Mouse (Mus musculus) liver, embryonic 14.5 days (tissue): Measurements from ENCODE around the gene Nfatc2. TPM values are rescaled to one million over a fixed set of nuclear protein-coding genes. Genes with fewer than 3 reads are reported as not detected.

Source experiments
- ATAC-seq: fragments of 200-750 bp; cut with Nextera tagmentation; 2 replicates; pipeline ENCODE4 v1.8.0; 2017; ENCODE audit warnings: moderate number of reproducible peaks, mild to moderate bottlenecking, moderate library complexity; ENCODE audit not compliant: insufficient read depth
- DNase-seq, 3 experiments: peaks; one replicate each; pipeline ENCODE4 v3.0.0-alpha.2; 2012 to 2013; ENCODE audit warnings: low read depth in 3 of 3, low spot score in 3 of 3
- H3K27ac ChIP-seq: fragments of 300-500 bp; sonication (generic); 2 replicates; pipeline ENCODE4 v1.5.1; 2014; ENCODE audit warnings: moderate library complexity, mild to moderate bottlenecking, control low read depth, inconsistent platforms
- H3K27me3 ChIP-seq: fragments of 300-500 bp; sonication (generic); 2 replicates; pipeline ENCODE4 v1.6.1; 2014; ENCODE audit warnings: mild to moderate bottlenecking, low read length, moderate library complexity; ENCODE audit not compliant: control insufficient read depth, insufficient read depth
- H3K36me3 ChIP-seq: fragments of 300-500 bp; sonication (generic); replicated peaks from 2 replicates; pipeline ENCODE4 v1.6.1; 2014; ENCODE audit warnings: low read depth; ENCODE audit not compliant: control insufficient read depth, insufficient read depth
- H3K4me1 ChIP-seq, 2 experiments: fragments of 200-500 bp in 1 of 2; fragments of 300-500 bp in 1 of 2; sonication (generic) in 1 of 2; replicated peaks; 2 replicates each; pipeline ENCODE4 v1.6.1; 2012 to 2014; ENCODE audit warnings: antibody characterized with exemption in 1 of 2, inconsistent platforms in 1 of 2, low read length in 1 of 2; ENCODE audit not compliant: control insufficient read depth in 2 of 2, insufficient read depth in 2 of 2
- H3K4me2 ChIP-seq: fragments of 300-500 bp; sonication (generic); 2 replicates; pipeline ENCODE4 v1.6.1; 2014; ENCODE audit warnings: low read depth, mild to moderate bottlenecking, control low read depth, moderate library complexity
- H3K4me3 ChIP-seq, 2 experiments: fragments of 200-500 bp in 1 of 2; fragments of 300-500 bp in 1 of 2; sonication (generic) in 1 of 2; 2 replicates each; pipeline ENCODE4 v1.5.1; 2012 to 2014; ENCODE audit warnings: low read depth in 2 of 2, low read length in 2 of 2, mild to moderate bottlenecking in 2 of 2, control low read depth in 1 of 2, inconsistent platforms in 1 of 2, moderate library complexity in 1 of 2; ENCODE audit not compliant: insufficient read depth in 1 of 2
- H3K9ac ChIP-seq: fragments of 300-500 bp; sonication (generic); replicated peaks from 2 replicates; pipeline ENCODE4 v1.6.1; 2014; ENCODE audit warnings: mild to moderate bottlenecking, control low read depth, moderate library complexity
- H3K9me3 ChIP-seq: fragments of 300-500 bp; sonication (generic); 2 replicates; pipeline ENCODE4 v1.6.1; 2016; ENCODE audit warnings: low read length, mixed read lengths; ENCODE audit not compliant: control insufficient read depth
- CTCF ChIP-seq: IDR thresholded peaks from 2 replicates; pipeline ENCODE4 v1.5.1; 2016; ENCODE audit warnings: antibody characterized with exemption, low read depth, control low read depth
- EP300 ChIP-seq: IDR thresholded peaks from 2 replicates; pipeline ENCODE4 v1.6.1; 2016; ENCODE audit warnings: antibody characterized with exemption, low read depth
- WGBS: fragments of 180-500 bp; shearing (Covaris S2); extraction: QIAGEN DNeasy Blood & Tissue Kit; methylation state at CpG from one replicate; pipeline ENCODE4 v1.1.7; 2014; ENCODE audit not compliant: insufficient replicate concordance; 5-methylcytosine and 5-hydroxymethylcytosine counted together
- polyA plus RNA-seq, 2 experiments: library from polyadenylated mRNA; depleted of rRNA in 1 of 2; stranded (reverse) in 1 of 2; unstranded in 1 of 2; fragments of >200 nt; fragmentation: Nextera tagmentation in 1 of 2; extraction: Ambion mirVana in 1 of 2; gene quantifications; 2 replicates each; pipeline versions ENCODE4 v1.2.1 to v1.2.3; 2012 to 2014

The Nfatc2 gene
- polyA plus RNA-seq, 2 experiments, result 0.08 to 0.19 TPM

- Histone ChIP-seq H3K27ac (no peak overlapping the region), H3K9ac (no peak overlapping the region), H3K4me3 (no peak overlapping the region), H3K4me1 (no peaks in the 10 kb centered on the region), H3K4me2 (no peak overlapping the region), H3K9me3 (no peaks in the 10 kb centered on the region), H3K36me3 (no peaks in the 10 kb centered on the region), H3K27me3 (no peaks in the 10 kb centered on the region; the same call in 1 of the 2 replicates)
- no peak for ATAC-seq
- 57% methylated on average over 18 of the region's 18 CpGs for WGBS
- DNase-seq, result no peak
- TF ChIP-seq EP300, result no peak
Measured at GRCm38 (mm10) chr2:168526547-168527429, 74.7 kb downstream of the Nfatc2 start.

- no peak overlapping the region for H3K27ac ChIP-seq
- H3K4me1 ChIP-seq, result no peaks in the 10 kb centered on the region
- H3K4me3 ChIP-seq, result no peak overlapping the region
- ATAC-seq (no peak), DNase-seq (no peak)
- peak overlapping the region; percentile 28; the same call in 1 of the 2 replicates for H3K4me2 ChIP-seq
- H3K27me3 ChIP-seq, result no peaks in the 10 kb centered on the region; the same call in 1 of the 2 replicates
- TF ChIP-seq CTCF (no peak), EP300 (no peak)
- no peaks in the 10 kb centered on the region for H3K36me3 ChIP-seq
- no peak overlapping the region for H3K9ac ChIP-seq
- H3K9me3 ChIP-seq, result no peaks in the 10 kb centered on the region
- 21% methylated on average over 17 of the region's 17 CpGs for WGBS
Measured at GRCm38 (mm10) chr2:168525391-168526154, 75.9 kb downstream of the Nfatc2 start.

- ATAC-seq (peak; percentile 66), DNase-seq (peak in 2 of 3 experiments; percentile 14 to 40)
- Histone ChIP-seq H3K9me3 (no peaks in the 10 kb centered on the region), H3K4me3 (no peak overlapping the region), H3K9ac (no peak overlapping the region), H3K27me3 (no peaks in the 10 kb centered on the region; the same call in 1 of the 2 replicates), H3K27ac (no peak overlapping the region), H3K4me1 (no peaks in the 10 kb centered on the region), H3K4me2 (peak overlapping the region; percentile 28; the same call in 1 of the 2 replicates), H3K36me3 (no peaks in the 10 kb centered on the region)
- 6% methylated on average over 13 of the region's 13 CpGs for WGBS
- TF ChIP-seq EP300 (no peak), CTCF (no peak)
Measured at GRCm38 (mm10) chr2:168524905-168525381, 76.5 kb downstream of the Nfatc2 start.

- TF ChIP-seq EP300 (no peak), CTCF (no peak)
- no peaks in the 10 kb centered on the region for H3K36me3 ChIP-seq
- DNase-seq, result no peak
- H3K4me3 ChIP-seq, result no peak overlapping the region
- no peaks in the 10 kb centered on the region for H3K9me3 ChIP-seq
- no peak overlapping the region for H3K4me2 ChIP-seq
- WGBS, result 64% methylated on average over 3 of the region's 3 CpGs
- H3K9ac ChIP-seq, result no peak overlapping the region
- H3K27me3 ChIP-seq, result no peaks in the 10 kb centered on the region; the same call in 1 of the 2 replicates
- H3K4me1 ChIP-seq, result no peaks in the 10 kb centered on the region
- no peak for ATAC-seq
- H3K27ac ChIP-seq, result no peak overlapping the region
Measured at GRCm38 (mm10) chr2:168522247-168522646, 79.2 kb downstream of the Nfatc2 start.

GRCm38 (mm10) chr2:168520771-168521170 is 80.7 kb downstream of the Nfatc2 start:
- Histone ChIP-seq H3K27ac (no peak overlapping the region), H3K4me3 (no peak overlapping the region), H3K4me1 (no peaks in the 10 kb centered on the region), H3K4me2 (no peak overlapping the region), H3K36me3 (no peaks in the 10 kb centered on the region), H3K9ac (no peak overlapping the region), H3K27me3 (no peaks in the 10 kb centered on the region; the same call in 1 of the 2 replicates), H3K9me3 (no peaks in the 10 kb centered on the region)
- TF ChIP-seq EP300, result no peak
- TF ChIP-seq CTCF, result no peak
- DNase-seq (no peak), ATAC-seq (no peak)
- WGBS, result 68% methylated on average over 7 of the region's 7 CpGs
